Mouse (Mus musculus) T-helper 2 cell (primary cell): ENCODE results near the gene Igsf23.

Experiments
- in situ Hi-C: fragments of 300-600 bp; cut with MboI, MseI; formaldehyde crosslinking; loops from one replicate; pipeline ENCODE4 v1.15.1; 2025; ENCODE audit warnings: high pct_unique_total_duplicates

The Igsf23 gene

DNA sequence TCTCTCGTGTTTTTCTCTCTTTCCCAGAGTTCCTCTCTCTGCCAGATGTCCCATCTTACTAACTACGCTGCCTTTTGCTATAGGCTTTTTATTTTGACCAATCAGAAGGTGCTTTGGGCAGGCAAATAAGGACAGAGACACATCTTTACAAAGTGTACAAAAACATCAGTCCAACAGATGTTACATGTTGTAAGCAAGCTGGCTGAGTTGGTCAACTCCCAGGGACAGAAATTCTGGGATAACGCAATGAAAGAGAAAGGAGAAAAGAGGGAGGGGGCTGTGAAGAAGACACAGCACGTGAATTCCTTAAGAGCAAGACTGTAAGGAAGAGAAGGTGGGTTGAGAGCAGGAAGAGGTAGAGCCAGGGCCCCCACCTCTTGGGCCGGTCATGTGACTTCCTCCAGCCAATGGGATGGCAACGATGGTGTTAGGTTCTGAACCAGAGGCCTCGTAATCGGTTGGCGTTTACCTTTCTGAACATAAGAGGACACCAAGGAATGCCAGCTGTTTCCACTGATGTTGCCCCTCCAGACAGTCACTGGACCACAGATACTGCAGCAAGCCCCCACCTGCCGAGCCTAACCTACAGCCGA lies 13.2 kb downstream of the Igsf23 start:
- in situ Hi-C loops, result loop anchor here (25.0 kb wide), 1 partner anchor 925 kb away; the partner anchor contains the start of genes Foxa3, Irf2bp1 and Sympk

DNA sequence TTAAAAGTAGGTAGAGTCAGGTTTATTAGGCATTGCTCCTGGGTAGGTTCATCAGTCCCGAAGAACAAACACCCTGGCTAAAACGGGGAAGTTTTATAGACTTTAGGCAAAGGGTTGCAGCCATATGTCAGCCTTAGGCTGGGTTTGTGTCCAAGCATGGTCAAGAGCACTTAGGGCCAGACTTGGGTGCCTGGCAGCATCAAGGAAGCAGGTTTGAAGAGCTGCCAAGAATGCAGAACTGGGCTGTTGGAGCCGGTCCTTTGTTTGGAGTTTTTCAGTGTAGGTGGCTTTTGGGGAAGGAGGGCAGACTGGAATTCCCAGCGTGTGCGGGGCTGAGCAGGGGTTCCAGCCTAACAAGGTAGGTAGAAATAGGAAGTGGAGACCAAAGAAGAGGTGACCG lies 14.6 kb downstream of the Igsf23 start:
- in situ Hi-C loops, result loop anchor here (25.0 kb wide), 1 partner anchor 924 kb away; the partner anchor contains the start of genes Foxa3, Irf2bp1 and Sympk

DNA sequence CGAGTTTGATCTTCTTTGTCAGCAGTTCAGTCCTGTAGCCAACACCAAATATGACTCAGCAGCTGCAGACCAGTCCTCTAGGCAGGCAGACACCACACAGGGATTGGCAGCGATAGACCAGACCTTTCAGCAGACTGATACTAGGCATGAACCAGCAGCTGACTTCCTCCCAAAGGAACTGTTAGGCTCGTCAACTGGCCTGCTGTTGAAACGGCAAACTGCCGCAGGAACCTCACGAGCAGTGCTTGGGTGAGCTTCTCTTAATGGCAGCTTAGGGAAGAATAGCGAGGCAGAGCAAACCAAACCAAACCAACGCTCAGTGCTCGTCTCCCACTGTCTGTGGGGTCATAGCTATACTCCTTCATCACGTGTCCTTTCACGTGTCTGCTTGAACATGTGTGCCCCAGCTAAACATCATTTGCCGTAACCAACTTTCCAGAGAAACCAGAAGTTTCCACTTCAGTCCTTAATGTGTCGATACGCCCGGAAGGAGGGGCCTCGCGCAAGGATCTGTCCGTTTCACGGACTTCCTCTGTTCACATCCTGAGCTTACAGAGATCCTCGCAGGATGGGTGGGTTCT lies 15.3 kb downstream of the Igsf23 start:
- in situ Hi-C loops, result loop anchor here (25.0 kb wide), 1 partner anchor 923 kb away; the partner anchor contains the start of genes Foxa3, Irf2bp1 and Sympk

DNA sequence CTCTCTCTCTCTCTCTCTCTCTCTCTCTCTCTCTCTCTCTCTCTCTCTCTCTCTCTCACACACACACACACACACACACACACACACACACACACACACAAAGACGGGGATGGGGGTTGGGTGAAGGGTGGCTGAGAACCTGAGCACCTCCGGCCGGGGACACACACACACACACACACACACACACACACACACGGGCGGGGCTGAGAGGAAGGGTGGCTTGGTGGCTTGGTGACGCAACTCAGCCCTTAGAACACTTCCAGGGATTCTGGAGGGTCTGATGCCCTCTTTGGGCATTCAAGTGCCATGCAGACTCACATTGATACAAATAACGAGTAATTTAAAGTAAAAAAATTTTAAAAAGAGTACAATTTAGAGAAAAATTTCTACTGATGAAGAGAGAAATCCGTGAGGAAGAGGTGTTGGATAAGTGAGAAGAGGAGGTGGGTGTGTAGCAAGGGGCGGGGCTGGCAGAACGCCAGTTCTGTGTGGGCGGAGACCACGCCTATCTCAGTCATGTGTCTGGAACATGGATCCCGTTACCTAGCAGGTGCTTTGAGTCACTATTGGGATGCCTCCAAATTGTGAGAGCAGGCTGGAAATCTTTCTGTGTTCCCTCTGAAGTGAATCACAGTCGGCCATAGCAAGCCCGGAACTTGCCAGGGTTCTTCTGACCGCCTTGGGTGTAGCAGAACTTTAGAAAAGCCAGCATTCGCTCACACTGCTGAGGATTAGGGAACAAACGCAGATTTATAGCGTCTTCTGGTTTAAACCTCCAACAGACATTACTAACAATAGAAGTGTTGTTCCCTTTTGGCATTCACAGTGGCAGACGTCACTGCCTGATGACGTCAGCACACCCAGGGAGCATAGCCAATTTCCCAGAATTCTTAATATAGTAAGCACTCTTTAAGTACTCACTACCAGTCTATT lies 17.4 kb downstream of the Igsf23 start:
- in situ Hi-C loops, result loop anchor here (25.0 kb wide), 1 partner anchor 921 kb away; the partner anchor contains the start of genes Foxa3, Irf2bp1 and Sympk

DNA sequence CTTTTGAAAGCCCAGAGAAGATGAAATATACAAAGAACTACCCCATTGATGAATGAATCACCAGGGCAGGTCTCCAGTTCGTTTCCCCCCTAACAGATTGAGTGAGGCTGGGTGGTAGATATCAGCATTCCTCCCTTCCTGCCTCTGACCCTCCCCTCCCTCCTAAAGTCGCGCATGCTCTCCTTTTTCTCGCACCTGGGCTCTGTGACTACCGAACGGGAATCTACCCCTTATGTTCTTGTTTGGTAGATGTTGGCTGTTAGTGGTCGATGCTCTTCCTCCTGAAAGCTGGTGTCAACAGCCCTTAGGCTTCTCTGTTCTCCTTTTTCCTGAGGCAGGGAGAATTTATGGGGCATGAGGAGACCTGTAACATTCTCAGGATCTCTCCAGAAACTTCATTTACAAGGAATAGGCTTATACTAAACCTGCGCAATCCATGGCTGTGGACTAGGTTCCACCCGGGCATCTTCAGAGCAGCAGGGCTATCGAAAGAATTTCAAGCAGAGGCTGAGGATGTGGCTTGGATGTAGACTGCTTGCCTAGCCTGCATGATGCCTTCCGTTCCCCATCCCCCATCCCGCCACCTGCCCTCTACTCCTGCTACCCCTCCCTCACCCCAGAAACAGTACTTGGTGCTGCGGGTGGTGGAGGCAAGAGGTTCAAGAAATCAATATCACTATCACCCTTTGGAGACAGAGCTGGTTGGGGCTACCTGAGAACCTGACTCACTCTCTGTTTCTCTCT lies 18.3 kb downstream of the Igsf23 start:
- in situ Hi-C loops, result loop anchor here (25.0 kb wide), 1 partner anchor 920 kb away; the partner anchor contains the start of genes Foxa3, Irf2bp1 and Sympk

DNA sequence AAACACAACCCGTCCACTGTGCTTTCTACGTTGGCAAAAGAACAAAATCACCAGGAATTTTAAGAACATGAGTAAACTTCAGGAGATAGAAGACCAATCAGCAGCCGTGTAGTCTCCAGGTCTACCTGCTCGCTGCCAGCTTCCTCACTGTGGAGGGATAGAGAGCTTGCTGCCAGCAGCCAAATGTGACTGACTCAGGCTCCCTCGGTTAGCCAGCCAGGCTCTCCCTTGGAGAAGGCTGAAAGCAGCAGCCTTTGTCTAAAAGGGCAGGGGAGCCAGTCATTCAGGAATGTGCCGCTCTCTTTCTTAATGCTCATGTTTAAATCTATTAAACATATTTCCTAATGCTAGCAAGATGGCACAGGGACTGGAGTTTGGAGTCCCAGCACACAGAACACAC lies 20.1 kb downstream of the Igsf23 start:
- in situ Hi-C loops, result loop anchor here (25.0 kb wide), 1 partner anchor 918 kb away; the partner anchor contains the start of genes Foxa3, Irf2bp1 and Sympk

DNA sequence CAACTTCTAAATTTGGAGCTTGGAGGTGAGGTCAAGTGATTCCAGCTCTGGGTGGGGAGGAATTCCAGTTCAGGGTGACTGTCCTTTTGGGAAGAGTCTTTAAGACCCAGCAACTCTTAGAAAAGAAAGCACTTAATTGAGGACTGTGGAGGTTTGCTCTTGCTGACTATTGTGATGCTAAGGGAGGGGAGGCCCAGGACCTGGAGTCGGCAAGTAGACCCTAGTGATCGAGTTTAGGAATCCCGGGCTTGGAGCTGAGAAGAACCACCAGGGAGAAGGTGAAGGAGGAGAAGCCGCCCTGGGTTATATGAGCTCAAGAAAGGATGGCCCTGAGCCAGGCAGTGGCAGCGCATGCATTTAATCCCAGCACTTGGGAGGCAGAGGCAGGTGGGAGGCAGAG lies 22.1 kb downstream of the Igsf23 start:
- in situ Hi-C loops, result loop anchor here (25.0 kb wide), 1 partner anchor 916 kb away; the partner anchor contains the start of genes Foxa3, Irf2bp1 and Sympk

DNA sequence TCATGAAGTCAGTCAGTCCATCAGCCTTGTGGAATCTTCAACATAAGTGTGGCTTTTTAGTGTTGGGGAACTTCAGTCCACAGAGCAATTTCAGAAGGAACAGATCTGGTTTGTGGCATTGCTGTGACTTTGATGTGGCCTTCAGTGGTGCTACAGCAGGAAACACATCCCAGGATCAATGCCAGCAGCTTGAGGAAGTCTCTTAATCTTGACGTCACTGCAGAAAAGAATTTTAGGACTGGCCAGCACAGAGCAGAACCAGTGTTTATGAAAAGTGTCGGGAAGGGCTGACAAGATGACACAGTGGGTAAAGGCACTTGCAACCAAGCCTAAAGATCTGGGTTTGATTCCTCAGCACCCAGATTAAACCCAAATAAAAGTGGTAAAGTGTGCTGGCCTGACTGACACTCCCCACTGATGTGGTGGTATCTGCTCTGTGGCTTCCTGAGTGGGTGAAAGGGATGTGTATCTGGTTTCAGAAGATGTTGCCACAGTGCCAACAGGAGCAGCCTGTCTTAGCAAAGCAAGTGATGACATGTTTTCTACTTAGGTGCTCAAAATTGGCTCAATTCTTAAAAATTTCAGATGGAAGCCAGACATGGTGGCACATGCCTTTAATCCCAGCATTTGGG lies 23.6 kb downstream of the Igsf23 start:
- in situ Hi-C loops, result loop anchor here (25.0 kb wide), 1 partner anchor 915 kb away; the partner anchor contains the start of genes Foxa3, Irf2bp1 and Sympk

DNA sequence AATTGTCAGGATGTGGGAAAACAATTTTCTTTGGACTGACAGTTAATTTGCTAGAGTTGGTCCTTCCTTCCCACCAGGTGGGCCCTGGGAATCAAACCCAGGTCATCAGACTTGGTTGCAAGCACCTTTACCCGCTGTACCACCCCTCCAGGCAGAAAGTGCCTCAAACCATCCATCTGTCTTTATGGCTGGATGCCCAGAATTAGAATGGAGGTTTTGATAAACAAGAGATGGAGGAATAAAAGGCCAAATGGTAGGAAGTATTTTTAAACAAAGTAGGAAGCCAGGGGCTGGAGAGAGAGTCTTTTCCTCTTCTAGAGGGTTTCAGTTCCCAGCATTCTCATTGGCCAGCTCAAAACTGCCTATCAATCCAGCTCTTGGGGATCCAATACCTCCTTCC lies 25.2 kb downstream of the Igsf23 start:
- in situ Hi-C loops, result loop anchor here (25.0 kb wide), 1 partner anchor 913 kb away; the partner anchor contains the start of genes Foxa3, Irf2bp1 and Sympk

DNA sequence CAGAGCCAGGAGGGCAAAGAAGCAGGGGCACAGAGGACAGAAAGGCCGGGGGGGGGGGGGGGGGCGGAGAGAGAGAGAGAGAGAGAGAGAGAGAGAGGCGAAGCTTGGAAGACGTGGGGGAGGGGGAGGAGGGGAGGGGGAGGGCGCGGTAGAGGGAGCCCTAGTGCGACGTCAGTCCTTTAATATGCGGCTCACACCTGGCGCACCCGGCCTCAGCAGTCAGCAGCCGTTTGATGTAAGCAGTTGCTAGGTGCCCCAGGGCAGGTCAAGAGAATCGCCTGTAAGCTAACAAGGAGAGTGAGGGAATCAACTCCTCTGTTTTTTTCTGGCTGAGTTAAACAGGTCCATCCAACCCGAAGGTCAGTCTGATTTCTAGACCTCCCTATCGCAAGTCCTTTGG lies 26.8 kb downstream of the Igsf23 start:
- in situ Hi-C loops, result no loop called here

DNA sequence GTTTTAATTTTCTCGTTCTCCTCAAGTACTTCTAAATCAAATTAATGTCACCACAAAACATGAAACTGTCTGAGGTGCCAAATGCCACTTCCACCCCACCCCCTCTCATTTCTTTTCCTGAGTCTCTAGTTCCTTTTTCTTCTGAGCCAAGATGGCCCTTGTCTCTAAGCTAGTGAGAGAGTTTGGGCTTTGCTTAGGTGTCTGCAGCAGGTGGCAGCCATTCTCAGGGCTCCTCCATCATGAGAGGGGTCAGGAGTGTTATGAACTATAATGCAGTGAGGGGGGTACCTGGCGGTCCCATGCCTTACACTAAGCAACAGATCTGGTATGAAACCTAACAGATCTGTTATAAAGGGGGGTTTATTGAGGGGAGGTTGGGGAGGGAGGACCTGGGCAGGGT lies 27.2 kb downstream of the Igsf23 start:
- in situ Hi-C loops, result no loop called here

DNA sequence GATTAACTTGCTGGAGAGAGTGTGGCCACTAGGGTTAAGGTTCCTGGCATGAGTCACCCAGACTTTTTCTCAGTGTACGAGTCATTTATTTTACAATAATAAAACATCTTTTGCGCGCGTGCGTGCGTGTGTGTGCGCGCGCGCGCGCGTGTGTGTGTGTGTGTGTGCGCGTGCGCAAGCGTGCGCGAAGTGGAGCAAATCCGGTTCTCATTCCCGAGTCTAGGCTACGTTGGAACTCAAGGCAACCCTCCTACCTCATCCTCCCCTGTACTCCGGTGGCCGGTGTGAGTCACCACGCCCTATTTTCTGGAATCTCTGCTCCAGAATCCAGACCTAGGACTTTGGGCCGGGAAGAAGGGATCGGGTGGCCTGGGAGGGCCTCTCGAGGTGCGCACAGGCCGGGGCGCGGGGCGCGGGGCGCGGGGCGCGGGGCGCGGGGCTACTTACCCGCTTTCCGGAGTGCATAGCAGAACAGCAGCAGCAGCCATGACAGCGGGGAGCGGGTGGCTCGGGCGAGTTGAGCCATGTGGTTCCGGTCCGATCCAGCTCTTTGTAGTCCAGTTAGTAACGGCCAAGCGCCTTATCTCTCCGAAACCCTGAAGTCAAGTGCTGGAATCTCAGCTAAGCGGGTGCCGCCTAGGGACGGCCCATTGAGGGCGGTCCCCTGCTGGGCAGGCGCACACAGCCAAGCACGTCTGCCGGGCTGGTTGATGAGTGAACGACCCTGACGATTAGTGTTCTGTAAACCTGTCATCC lies 29.9 kb downstream of the Igsf23 start, which contains the start of gene Pvr:
Gene Pvr, minus strand, starts transcription at position 655 of the 756 bp plus-strand sequence.
- in situ Hi-C loops, result no loop called here

DNA sequence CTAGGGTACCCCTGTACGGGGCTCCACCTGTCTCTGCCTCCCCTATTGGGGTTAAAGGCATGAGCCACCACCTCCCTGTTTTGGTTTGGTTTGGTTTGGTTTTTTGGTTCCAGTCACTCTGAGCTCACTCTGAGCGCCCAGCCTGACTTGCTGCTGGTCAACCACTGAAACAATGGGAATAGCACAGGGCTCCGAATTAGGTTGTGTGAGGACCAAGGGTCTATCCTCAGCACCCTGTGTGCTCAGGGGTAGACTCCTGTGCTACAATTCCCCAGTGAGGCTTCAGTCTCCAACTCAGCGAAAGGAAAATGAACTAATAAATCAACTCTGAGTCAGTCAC lies 30.4 kb downstream of the Igsf23 start:
- in situ Hi-C loops, result no loop called here

DNA sequence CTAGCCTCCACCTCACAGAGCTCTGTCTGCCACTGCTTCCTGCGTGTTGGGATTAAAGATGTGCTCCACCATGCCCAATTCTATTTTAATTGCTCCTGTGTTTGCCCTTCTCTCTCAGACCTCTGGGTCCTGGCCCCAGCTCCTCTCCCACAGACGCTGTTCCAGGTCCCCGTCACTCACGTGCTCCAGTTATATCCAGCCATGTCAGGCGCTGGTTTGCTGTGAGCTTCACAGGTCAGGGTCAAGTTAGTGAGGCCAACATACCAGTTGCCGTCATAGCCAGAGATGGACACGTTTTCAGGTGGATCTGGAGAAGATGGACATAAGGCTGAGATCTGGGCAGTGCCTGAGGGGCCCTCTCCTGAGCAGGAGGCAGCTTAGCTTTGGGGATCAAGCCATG lies 36.0 kb downstream of the Igsf23 start:
- in situ Hi-C loops, result loop anchor here (5.0 kb wide), 1 partner anchor 43 kb away; no protein-coding TSS in a partner anchor

DNA sequence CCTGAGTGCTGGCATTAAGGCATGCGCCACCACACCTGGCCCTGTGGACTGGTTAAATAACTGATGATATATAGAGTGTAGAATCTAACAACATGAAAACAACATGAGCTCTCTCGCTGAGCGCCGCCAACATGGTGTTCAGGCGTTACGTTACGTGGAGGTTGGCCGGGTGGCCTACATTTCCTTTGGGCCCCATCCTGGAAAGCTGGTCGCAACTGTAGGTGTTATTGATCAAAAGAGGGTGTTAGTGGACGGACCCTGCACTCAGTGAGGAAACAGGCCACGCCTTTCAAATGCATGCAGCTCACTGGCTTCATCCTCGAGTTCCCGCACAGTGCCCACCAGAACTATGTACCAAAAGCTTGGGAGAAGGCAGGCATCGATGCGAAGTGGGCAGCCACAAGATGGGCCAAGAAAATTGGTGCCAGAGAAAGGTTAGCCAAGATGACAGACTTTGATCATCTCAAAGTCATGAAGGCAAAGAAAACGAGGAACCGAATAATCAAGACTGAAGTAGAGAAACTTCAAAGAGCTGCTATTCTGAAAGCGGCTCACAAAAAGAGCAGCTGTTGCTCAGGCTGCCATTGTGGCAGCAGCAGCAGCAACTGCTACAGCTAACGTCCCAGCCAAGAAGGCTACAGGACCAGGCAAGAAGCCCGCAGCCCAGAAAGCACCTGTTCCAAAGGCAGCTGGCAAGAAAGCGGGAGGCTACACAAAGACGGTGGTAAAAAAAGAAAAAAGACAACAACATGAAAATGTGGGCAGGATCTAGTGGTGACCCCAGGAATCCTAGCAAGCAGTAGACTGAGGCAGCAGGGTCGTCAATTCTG lies 38.6 kb downstream of the Igsf23 start:
- in situ Hi-C loops, result loop anchor here (5.0 kb wide), 1 partner anchor 45 kb away; no protein-coding TSS in a partner anchor

DNA sequence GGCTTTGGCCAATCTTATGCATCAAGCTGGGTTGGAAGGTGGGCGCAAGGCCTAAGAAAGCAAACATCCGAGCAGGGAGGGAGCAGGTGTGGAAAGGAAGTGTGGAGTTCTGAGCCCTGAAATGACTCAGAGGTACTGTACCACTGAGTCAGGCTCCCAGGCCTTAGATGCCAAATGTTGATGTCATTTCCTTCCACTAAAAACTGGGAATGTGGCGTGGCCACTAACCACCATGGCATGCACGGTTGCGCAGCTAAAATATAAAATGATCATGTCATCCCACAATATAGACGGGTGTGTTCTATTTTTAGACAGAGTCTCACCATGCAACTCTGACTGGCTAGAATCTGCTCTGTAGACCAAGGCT lies 39.3 kb downstream of the Igsf23 start:
- in situ Hi-C loops, result loop anchor here (5.0 kb wide), 1 partner anchor 46 kb away; no protein-coding TSS in a partner anchor

DNA sequence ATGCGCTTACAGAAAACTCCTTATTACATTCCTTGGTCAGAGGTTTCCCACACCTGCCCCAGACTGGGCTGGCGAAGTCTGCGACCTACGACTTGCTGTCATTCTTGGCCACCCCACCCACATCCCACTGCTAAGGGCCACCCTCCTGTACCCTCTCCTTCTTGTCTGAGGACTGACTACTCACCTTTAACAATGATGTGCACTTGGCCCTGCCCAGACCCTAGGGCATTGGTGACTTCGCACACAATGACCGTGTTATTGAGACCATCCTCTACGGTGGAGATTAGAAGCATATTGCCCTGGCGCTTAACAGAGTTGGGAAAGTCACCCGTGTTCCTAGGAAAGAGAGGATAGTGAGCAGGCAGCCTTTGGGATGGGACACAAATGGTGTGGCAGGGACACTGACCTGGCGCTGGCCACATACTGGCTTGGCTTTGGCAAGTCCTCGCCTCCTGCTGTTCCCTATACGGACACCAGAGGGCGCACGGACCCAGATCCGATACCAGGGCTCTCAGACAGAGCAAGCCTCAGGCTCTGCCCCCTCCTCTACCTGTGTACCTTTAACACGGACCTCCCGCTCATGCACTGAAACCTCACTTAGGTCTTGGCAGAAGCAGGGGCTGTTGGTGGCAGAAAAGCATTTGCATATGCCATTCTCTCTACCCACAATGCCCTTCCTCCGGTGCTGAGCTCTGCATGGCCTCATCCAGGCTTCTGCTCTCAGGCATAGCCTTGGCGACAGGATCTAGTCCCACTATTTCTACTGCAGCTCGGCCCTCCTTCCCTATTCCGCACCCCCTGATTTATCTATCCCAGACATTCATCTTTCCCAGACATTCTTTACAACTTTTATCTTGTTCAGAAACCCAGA lies 39.9 kb downstream of the Igsf23 start:
- in situ Hi-C loops, result loop anchor here (5.0 kb wide), 1 partner anchor 47 kb away; no protein-coding TSS in a partner anchor

DNA sequence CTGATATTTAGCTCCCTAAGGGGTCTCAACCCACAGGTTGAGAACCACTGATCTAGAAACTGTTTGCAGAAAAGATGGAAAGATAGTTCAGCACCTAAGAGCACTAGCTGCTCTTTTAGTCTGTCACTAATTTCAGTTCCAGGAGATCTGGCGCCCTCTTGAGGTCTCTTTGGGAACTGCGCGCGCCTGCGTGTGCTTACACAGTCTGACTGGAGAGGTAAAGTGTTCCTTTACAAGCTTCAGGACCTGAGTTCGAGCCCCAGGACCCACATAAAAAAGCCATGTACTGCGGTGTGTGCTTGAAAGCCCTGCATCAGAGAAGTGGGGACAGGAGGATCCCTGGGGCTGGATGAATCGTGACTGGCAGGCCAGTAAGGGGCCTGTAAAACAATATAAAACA lies 60.7 kb downstream of the Igsf23 start:
- in situ Hi-C loops, result no loop called here
